Mouse (Mus musculus): ENCODE measurements around the gene B3gntl1.

The B3gntl1 gene
- long read RNA-seq, experiment 1, partial matches to known transcripts: 0 of 3 reads
- long read RNA-seq, experiment 1, other reads (novel, unspliced or antisense): 3 of 3 reads
- long read RNA-seq, experiment 2, partial matches to known transcripts: 1 of 6 reads
- long read RNA-seq, experiment 2, other reads (novel, unspliced or antisense): 4 of 6 reads

- intact Hi-C loops (cut with DNase I): no loop called here
Observed at GRCm38 (mm10) chr11:121672990-121673572, at the start of gene B3gntl1. Gene B3gntl1 (minus strand): TSS chr11:121673153.

GRCm38 (mm10) chr11:121722434-121722833, 49.5 kb upstream of the B3gntl1 start:
- intact Hi-C loops (cut with DNase I): no loop called here

- intact Hi-C loops (cut with DNase I): no loop called here
Observed at GRCm38 (mm10) chr11:121720752-121721151, 47.8 kb upstream of the B3gntl1 start.

- intact Hi-C loops (cut with DNase I): no loop called here
Observed at GRCm38 (mm10) chr11:121717724-121718123, 44.8 kb upstream of the B3gntl1 start.

GRCm38 (mm10) chr11:121714745-121715485, 42.0 kb upstream of the B3gntl1 start:
- intact Hi-C loops (cut with DNase I): no loop called here

- intact Hi-C loops (cut with DNase I): no loop called here
Observed at GRCm38 (mm10) chr11:121713569-121713968, 40.6 kb upstream of the B3gntl1 start.

GRCm38 (mm10) chr11:121712987-121713386, 40.0 kb upstream of the B3gntl1 start:
- intact Hi-C loops (cut with DNase I): no loop called here

- intact Hi-C loops (cut with DNase I): no loop called here
Observed at GRCm38 (mm10) chr11:121710245-121710644, 37.3 kb upstream of the B3gntl1 start.

- intact Hi-C loops (cut with DNase I): no loop called here
Observed at GRCm38 (mm10) chr11:121709278-121709677, 36.3 kb upstream of the B3gntl1 start.

- intact Hi-C loops (cut with DNase I): no loop called here
Observed at GRCm38 (mm10) chr11:121706521-121707005, 33.6 kb upstream of the B3gntl1 start.

GRCm38 (mm10) chr11:121703619-121704215, 30.8 kb upstream of the B3gntl1 start:
- intact Hi-C loops (cut with DNase I): loop anchor here (5.0 kb wide), 2 partner anchors 41 to 104 kb away; no protein-coding TSS in a partner anchor

GRCm38 (mm10) chr11:121702895-121703618, 30.1 kb upstream of the B3gntl1 start:
- intact Hi-C loops (cut with DNase I): loop anchor here (5.0 kb wide), 2 partner anchors 41 to 104 kb away; no protein-coding TSS in a partner anchor

- intact Hi-C loops (cut with DNase I): loop anchor here (5.0 kb wide), 2 partner anchors 40 to 105 kb away; no protein-coding TSS in a partner anchor
Observed at GRCm38 (mm10) chr11:121702111-121702894, 29.4 kb upstream of the B3gntl1 start.

GRCm38 (mm10) chr11:121701244-121701643, 28.3 kb upstream of the B3gntl1 start, which contains the start of gene Metrnl:
Gene Metrnl (plus strand): TSS chr11:121701544.
- intact Hi-C loops (cut with DNase I): loop anchor here (5.0 kb wide), 2 partner anchors 39 to 106 kb away; no protein-coding TSS in a partner anchor

- intact Hi-C loops (cut with DNase I): no loop called here
Observed at GRCm38 (mm10) chr11:121698381-121698955, 25.5 kb upstream of the B3gntl1 start.

GRCm38 (mm10) chr11:121697271-121697670, 24.3 kb upstream of the B3gntl1 start:
- intact Hi-C loops (cut with DNase I): no loop called here

GRCm38 (mm10) chr11:121695304-121696064, 22.5 kb upstream of the B3gntl1 start:
- intact Hi-C loops (cut with DNase I): no loop called here

GRCm38 (mm10) chr11:121688024-121688423, 15.1 kb upstream of the B3gntl1 start:
- intact Hi-C loops (cut with DNase I): no loop called here

- intact Hi-C loops (cut with DNase I): no loop called here
Observed at GRCm38 (mm10) chr11:121686674-121687073, 13.7 kb upstream of the B3gntl1 start.

All from adrenal gland (tissue).